Mouse (Mus musculus) intestine, embryonic 16.5 days (tissue): ENCODE results near the gene Olfr30. TPM values are rescaled to one million over a fixed set of nuclear protein-coding genes. Genes with fewer than 3 reads are reported as not detected.
"Not testable (repeated sequence)": the region's sequence is repeated elsewhere in the genome, so short reads cannot be mapped to it uniquely, and the experiment has no call there.

Experiments
- ATAC-seq: fragments of 200-750 bp; cut with Nextera tagmentation; 2 replicates; pipeline ENCODE4 v1.8.0; 2017; ENCODE audit warnings: moderate TSS enrichment, moderate library complexity
- H3K27ac ChIP-seq: fragments of 300-500 bp; sonication (generic); 2 replicates; pipeline ENCODE4 v1.5.1; 2014; ENCODE audit warnings: mild to moderate bottlenecking, low read length
- H3K27me3 ChIP-seq: fragments of 300-500 bp; sonication (generic); replicated peaks from 2 replicates; pipeline ENCODE4 v1.6.1; 2014; ENCODE audit warnings: low read length, control low read depth, mixed read lengths; ENCODE audit not compliant: control insufficient read depth, insufficient read depth
- H3K36me3 ChIP-seq: fragments of 300-500 bp; sonication (generic); 2 replicates; pipeline ENCODE4 v1.6.1; 2014; ENCODE audit warnings: low read length, control low read depth; ENCODE audit not compliant: control insufficient read depth, insufficient read depth
- H3K4me1 ChIP-seq: fragments of 300-500 bp; sonication (generic); 2 replicates; pipeline ENCODE4 v1.6.1; 2014; ENCODE audit warnings: low read length, control low read depth, mixed read lengths; ENCODE audit not compliant: control insufficient read depth, insufficient read depth
- H3K4me2 ChIP-seq: fragments of 300-500 bp; sonication (generic); 2 replicates; pipeline ENCODE4 v1.6.1; 2014; ENCODE audit warnings: low read depth, low read length, control low read depth
- H3K4me3 ChIP-seq: fragments of 300-500 bp; sonication (generic); 2 replicates; pipeline ENCODE4 v1.5.1; 2014; ENCODE audit warnings: mild to moderate bottlenecking, low read length
- H3K9ac ChIP-seq: fragments of 300-500 bp; sonication (generic); 2 replicates; pipeline ENCODE4 v1.6.1; 2014; ENCODE audit warnings: low read depth, low read length
- H3K9me3 ChIP-seq: fragments of 300-500 bp; sonication (generic); 2 replicates; pipeline ENCODE4 v1.6.1; 2016; ENCODE audit warnings: low read length, control low read depth; ENCODE audit not compliant: control insufficient read depth
- WGBS: fragments of 180-500 bp; shearing (Covaris S2); extraction: QIAGEN DNeasy Blood & Tissue Kit; methylation state at CpG from one replicate; pipeline ENCODE4 v1.1.7; 2014; 5-methylcytosine and 5-hydroxymethylcytosine counted together
- polyA plus RNA-seq: library from polyadenylated mRNA; unstranded; fragments of >200 nt; fragmentation: Nextera tagmentation; extraction: Ambion mirVana; gene quantifications from 2 replicates; pipeline ENCODE4 v1.2.1, GENCODE M21; 2015

The Olfr30 gene
- polyA plus RNA-seq, result not detected in 2 replicates

- ATAC-seq, result no peak
- Histone ChIP-seq H3K4me3 (no peak within 1 kb of the TSS), H3K27me3 (0 out of 2 replicates have a peak, but pooled peaks cover 3% of the 10 kb centered on the region), H3K4me2 (no peak within 1 kb of the TSS), H3K27ac (no peak within 1 kb of the TSS), H3K4me1 (no peaks in the 10 kb centered on the region), H3K36me3 (no peaks in the 10 kb centered on the region), H3K9ac (no peak within 1 kb of the TSS), H3K9me3 (no peaks in the 10 kb centered on the region)
Observed at GRCm38 (mm10) chr11:58462170-58462569, at the start of gene Olfr30. Gene Olfr30, minus strand, starts transcription at chr11:58462270.

- not testable (repeated sequence) for H3K27me3 ChIP-seq, H3K9ac ChIP-seq, H3K4me2 ChIP-seq, ATAC-seq, H3K4me3 ChIP-seq, H3K9me3 ChIP-seq, H3K27ac ChIP-seq, H3K4me1 ChIP-seq, H3K36me3 ChIP-seq
- 85% methylated on average over 19 of the region's 19 CpGs for WGBS
Observed at GRCm38 (mm10) chr11:58509058-58509457, 47.0 kb upstream of the Olfr30 start.

GRCm38 (mm10) chr11:58502472-58502871 is 40.4 kb upstream of the Olfr30 start, which contains the start of gene Olfr331:
Gene Olfr331, minus strand, starts transcription at chr11:58502572.
- H3K4me1 ChIP-seq, H3K4me2 ChIP-seq, H3K36me3 ChIP-seq, H3K27ac ChIP-seq, H3K27me3 ChIP-seq, H3K9ac ChIP-seq, H3K9me3 ChIP-seq, ATAC-seq, H3K4me3 ChIP-seq: not testable (repeated sequence)

GRCm38 (mm10) chr11:58499290-58499689 is 37.2 kb upstream of the Olfr30 start:
- Histone ChIP-seq H3K27me3 (0 out of 2 replicates have a peak, but pooled peaks cover 3% of the 10 kb centered on the region), H3K9ac (no peak overlapping the region), H3K27ac (no peak overlapping the region), H3K4me2 (no peak overlapping the region), H3K4me3 (no peak overlapping the region), H3K9me3 (no peaks in the 10 kb centered on the region), H3K4me1 (no peaks in the 10 kb centered on the region), H3K36me3 (no peaks in the 10 kb centered on the region)
- 37% methylated on average over 3 of the region's 3 CpGs for WGBS
- no peak for ATAC-seq

- WGBS, result 85% methylated on average over 9 of the region's 9 CpGs
- no peaks in the 10 kb centered on the region for H3K4me1 ChIP-seq
- no peak overlapping the region for H3K4me3 ChIP-seq
- H3K9ac ChIP-seq, result no peak overlapping the region
- H3K36me3 ChIP-seq, result no peaks in the 10 kb centered on the region
- H3K4me2 ChIP-seq, result no peak overlapping the region
- ATAC-seq, result no peak
- H3K27ac ChIP-seq, result no peak overlapping the region
- H3K27me3 ChIP-seq, result 0 out of 2 replicates have a peak, but pooled peaks cover 3% of the 10 kb centered on the region
- no peaks in the 10 kb centered on the region for H3K9me3 ChIP-seq
Observed at GRCm38 (mm10) chr11:58498761-58499160, 36.7 kb upstream of the Olfr30 start.

- H3K4me1 ChIP-seq, result no peaks in the 10 kb centered on the region
- 72% methylated on average over 2 of the region's 2 CpGs for WGBS
Observed at GRCm38 (mm10) chr11:58492455-58492854, 30.4 kb upstream of the Olfr30 start, which contains the start of gene Olfr332. Gene Olfr332, minus strand, starts transcription at chr11:58492555.

GRCm38 (mm10) chr11:58453592-58453991 is 8.5 kb downstream of the Olfr30 start:
- Histone ChIP-seq H3K9ac (no peak overlapping the region), H3K27me3 (no peaks in the 10 kb centered on the region), H3K4me2 (no peak overlapping the region), H3K9me3 (no peaks in the 10 kb centered on the region), H3K27ac (no peak overlapping the region), H3K36me3 (no peaks in the 10 kb centered on the region), H3K4me1 (no peaks in the 10 kb centered on the region), H3K4me3 (no peak overlapping the region)
- no peak for ATAC-seq
- 58% methylated on average over 4 of the region's 4 CpGs for WGBS

More at GRCm38 (mm10) chr11:58492455-58492854, 30.4 kb upstream of the Olfr30 start, which contains the start of gene Olfr332:
- Histone ChIP-seq H3K4me3 (no peak within 1 kb of the TSS), H3K27me3 (no peaks in the 10 kb centered on the region; the same call in 1 of the 2 replicates), H3K36me3 (no peaks in the 10 kb centered on the region), H3K9me3 (no peaks in the 10 kb centered on the region), H3K27ac (no peak within 1 kb of the TSS), H3K9ac (no peak within 1 kb of the TSS), H3K4me2 (no peak within 1 kb of the TSS)
- ATAC-seq, result no peak

GRCm38 (mm10) chr11:58452759-58453158 is 9.3 kb downstream of the Olfr30 start, which contains the start of gene Lypd9:
Gene Lypd9, minus strand, starts transcription at chr11:58452923.
- Histone ChIP-seq H3K4me2 (no peak within 1 kb of the TSS), H3K27ac (no peak within 1 kb of the TSS), H3K9ac (no peak within 1 kb of the TSS), H3K9me3 (no peaks in the 10 kb centered on the region), H3K36me3 (no peaks in the 10 kb centered on the region), H3K4me1 (no peaks in the 10 kb centered on the region), H3K27me3 (no peaks in the 10 kb centered on the region), H3K4me3 (no peak within 1 kb of the TSS)
- 94% methylated on average over 9 of the region's 9 CpGs for WGBS
- no peak for ATAC-seq

- H3K27ac ChIP-seq, result no peak overlapping the region
Observed at GRCm38 (mm10) chr11:58437866-58438265, 24.2 kb downstream of the Olfr30 start.

GRCm38 (mm10) chr11:58432259-58432658 is 29.8 kb downstream of the Olfr30 start, which contains the start of gene Gm12253:
Gene Gm12253, plus strand, starts transcription at chr11:58432559.
- Histone ChIP-seq H3K4me1 (no peaks in the 10 kb centered on the region), H3K9me3 (no peaks in the 10 kb centered on the region), H3K4me2 (no peak within 1 kb of the TSS), H3K27ac (no peak within 1 kb of the TSS), H3K9ac (no peak within 1 kb of the TSS), H3K4me3 (no peak within 1 kb of the TSS), H3K36me3 (no peaks in the 10 kb centered on the region), H3K27me3 (peaks cover 3% of the 10 kb centered on the region; the same call in 1 of the 2 replicates)
- 88% methylated on average over 3 of the region's 3 CpGs for WGBS
- ATAC-seq, result no peak

More at GRCm38 (mm10) chr11:58437866-58438265, 24.2 kb downstream of the Olfr30 start:
- Histone ChIP-seq H3K4me2 (no peak overlapping the region), H3K9me3 (no peaks in the 10 kb centered on the region), H3K9ac (no peak overlapping the region), H3K36me3 (no peaks in the 10 kb centered on the region), H3K4me1 (no peaks in the 10 kb centered on the region), H3K4me3 (no peak overlapping the region), H3K27me3 (no peaks in the 10 kb centered on the region)
- WGBS, result 19% methylated on average over 5 of the region's 5 CpGs
- no peak for ATAC-seq
